Mouse (Mus musculus) midbrain, embryonic 10.5 days (tissue): ENCODE measurements around the gene Rbmxl2. TPM values are rescaled to one million over a fixed set of nuclear protein-coding genes. Genes with fewer than 3 reads are reported as not detected.

Source experiments
- DNase-seq: peaks from one replicate; pipeline ENCODE4 v3.0.0-alpha.2; 2017; ENCODE audit warnings: low spot score
- H3K27ac ChIP-seq: fragments of 300-500 bp; sonication (generic); replicated peaks from 2 replicates; pipeline ENCODE4 v1.5.1; 2016; ENCODE audit warnings: mild to moderate bottlenecking
- H3K27me3 ChIP-seq: fragments of 300-500 bp; sonication (generic); 2 replicates; pipeline ENCODE4 v1.6.1; 2016; ENCODE audit warnings: low read depth, mild to moderate bottlenecking; ENCODE audit not compliant: poor library complexity, severe bottlenecking
- H3K36me3 ChIP-seq: fragments of 300-500 bp; sonication (generic); 2 replicates; pipeline ENCODE4 v1.6.1; 2016; ENCODE audit warnings: mild to moderate bottlenecking, moderate library complexity
- H3K4me1 ChIP-seq: fragments of 300-500 bp; sonication (generic); 2 replicates; pipeline ENCODE4 v1.6.1; 2016
- H3K4me3 ChIP-seq: fragments of 300-500 bp; sonication (generic); 2 replicates; pipeline ENCODE4 v1.5.1; 2016; ENCODE audit warnings: mild to moderate bottlenecking, moderate library complexity
- H3K9me3 ChIP-seq: fragments of 300-500 bp; sonication (generic); replicated peaks from 2 replicates; pipeline ENCODE4 v1.6.1; 2016; ENCODE audit warnings: mild to moderate bottlenecking
- WGBS: fragments of 180-500 bp; shearing (Covaris S2); methylation state at CpG from one replicate; pipeline ENCODE4 v1.1.7; 2016; 5-methylcytosine and 5-hydroxymethylcytosine counted together
- polyA plus RNA-seq: library from polyadenylated mRNA; unstranded; fragments of >200 nt; fragmentation: Nextera tagmentation; extraction: Ambion mirVana; gene quantifications from 2 replicates; pipeline ENCODE4 v1.2.1, GENCODE M21; 2016

Gene Rbmxl2
- polyA plus RNA-seq, 1 experiment from 2014 or later, result not detected

GRCm38 (mm10) chr7:107259936-107260335 lies 50.7 kb downstream of the Rbmxl2 start:
- Histone ChIP-seq H3K4me1 (no peaks in the 10 kb centered on the region), H3K4me3 (no peak overlapping the region), H3K36me3 (no peaks in the 10 kb centered on the region), H3K27ac (no peak overlapping the region), H3K27me3 (no peaks in the 10 kb centered on the region), H3K9me3 (no peaks in the 10 kb centered on the region)
- DNase-seq, result no peak
- WGBS, result 88% methylated on average over 5 of the region's 5 CpGs

Other genes starting within 250 kb of the Rbmxl2 start
- gene Olfr6, start 245.5 kb upstream of the Rbmxl2 start, polyA plus RNA-seq, result not detected in 2 replicates
- gene Olfr711, start 234.0 kb upstream of the Rbmxl2 start, polyA plus RNA-seq, result not detected in 2 replicates
- gene Olfr2, start 203.4 kb upstream of the Rbmxl2 start, polyA plus RNA-seq, result not detected in 2 replicates
- not detected in 2 replicates for gene Olfr713, start 178.3 kb upstream of the Rbmxl2 start, polyA plus RNA-seq
- not detected in 2 replicates for gene Olfr714, start 138.5 kb upstream of the Rbmxl2 start, polyA plus RNA-seq
- gene Olfr17, start 116.2 kb upstream of the Rbmxl2 start, polyA plus RNA-seq, result not detected in 2 replicates
- gene Olfr715b, start 99.1 kb upstream of the Rbmxl2 start, polyA plus RNA-seq, result not detected in 2 replicates
- not detected in 2 replicates for gene Olfr715, start 78.4 kb upstream of the Rbmxl2 start, polyA plus RNA-seq
- not detected in 2 replicates for gene Olfr716, start 71.1 kb upstream of the Rbmxl2 start, polyA plus RNA-seq
- gene Nlrp14, start 42.5 kb upstream of the Rbmxl2 start, polyA plus RNA-seq, result not detected in 2 replicates
- gene Syt9, start 161.3 kb downstream of the Rbmxl2 start, polyA plus RNA-seq, result 2.8 and 3.0 TPM in 2 replicates